Mouse (Mus musculus) activated CD4-positive, CD25-positive, alpha-beta regulatory T cell (primary cell): ENCODE results near the gene Fmo5. TPM values are rescaled to one million over a fixed set of nuclear protein-coding genes. Genes with fewer than 3 reads are reported as not detected.

Experiments
- polyA plus RNA-seq, 2 experiments: library from polyadenylated mRNA; unstranded; fragments of 100-300 nt; shearing (Covaris generic); gene quantifications; one replicate each; pipeline ENCODE4 v1.2.1; 2017

Gene Fmo5
- polyA plus RNA-seq = 1 to 10 TPM; 8.6 TPM

GRCm38 (mm10) chr3:97628391-97629001, at the start of gene Fmo5:
Gene Fmo5 (plus strand): TSS chr3:97628804.

GRCm38 (mm10) chr3:97609845-97610410, 18.7 kb upstream of the Fmo5 start, which contains the start of gene Chd1l:
Gene Chd1l (minus strand): TSS chr3:97610203.

GRCm38 (mm10) chr3:97657655-97658411, 29.2 kb downstream of the Fmo5 start, which contains the start of gene Prkab2:
Gene Prkab2 (plus strand): TSS chr3:97658193.

GRCm38 (mm10) chr3:97674644-97675110, 46.1 kb downstream of the Fmo5 start, which contains the start of gene Gm17651:
Gene Gm17651 (minus strand): TSS chr3:97674694.

Other genes with a start within 250 kb of the Fmo5 start
- under 1 TPM in 1 of 2 experiments, not detected in 1; 0.04 TPM for gene Olfr1402, start 206.8 kb upstream of the Fmo5 start, polyA plus RNA-seq
- 10 to 100 TPM; 38.9 to 41.9 TPM for gene Chd1l, start 18.6 kb upstream of the Fmo5 start, polyA plus RNA-seq
- 1 to 10 TPM; 2.2 to 2.4 TPM for gene Prkab2, start 29.4 kb downstream of the Fmo5 start, polyA plus RNA-seq
- gene Gm17651, start 45.9 kb downstream of the Fmo5 start, polyA plus RNA-seq = not detected